Mouse (Mus musculus) c-Kit-positive CD71-positive TER-119-positive erythroid progenitor cells, embryonic 14.5 days (primary cell): ENCODE measurements around the gene Gm26741.
"Not testable (repeated sequence)": the region's sequence is repeated elsewhere in the genome, so short reads cannot be mapped to it uniquely, and the experiment has no call there.

ENCODE experiments used
- DNase-seq: peaks from one replicate; pipeline ENCODE4 v3.0.0-alpha.2; 2013; ENCODE audit warnings: low spot score

Gm26741 gene

DNA sequence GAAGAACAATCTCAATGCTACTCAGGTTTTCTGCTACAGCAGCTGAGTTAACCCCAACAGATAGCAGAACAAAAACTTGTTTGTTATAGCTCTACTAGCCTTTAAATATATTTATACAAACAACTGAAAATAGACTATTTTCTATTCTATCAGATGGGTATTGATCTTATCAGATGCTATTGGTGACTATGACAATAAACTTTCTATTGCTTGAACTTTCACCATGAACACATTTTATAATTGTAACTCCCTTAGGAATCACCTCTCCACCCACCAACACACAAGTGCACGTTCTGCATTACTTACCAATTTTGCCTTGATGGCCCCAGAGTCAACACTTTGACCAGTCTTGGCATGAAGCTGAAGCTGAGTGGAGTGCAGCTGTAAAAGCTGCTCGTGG is at the start of gene Gm26741:
Gene Gm26741, plus strand, starts transcription at position 301 of the 400 bp plus-strand sequence.
- no peak for DNase-seq

GRCm38 (mm10) chr10:52309196-52309595 is 49.4 kb upstream of the Gm26741 start:
- no peak for DNase-seq

DNA sequence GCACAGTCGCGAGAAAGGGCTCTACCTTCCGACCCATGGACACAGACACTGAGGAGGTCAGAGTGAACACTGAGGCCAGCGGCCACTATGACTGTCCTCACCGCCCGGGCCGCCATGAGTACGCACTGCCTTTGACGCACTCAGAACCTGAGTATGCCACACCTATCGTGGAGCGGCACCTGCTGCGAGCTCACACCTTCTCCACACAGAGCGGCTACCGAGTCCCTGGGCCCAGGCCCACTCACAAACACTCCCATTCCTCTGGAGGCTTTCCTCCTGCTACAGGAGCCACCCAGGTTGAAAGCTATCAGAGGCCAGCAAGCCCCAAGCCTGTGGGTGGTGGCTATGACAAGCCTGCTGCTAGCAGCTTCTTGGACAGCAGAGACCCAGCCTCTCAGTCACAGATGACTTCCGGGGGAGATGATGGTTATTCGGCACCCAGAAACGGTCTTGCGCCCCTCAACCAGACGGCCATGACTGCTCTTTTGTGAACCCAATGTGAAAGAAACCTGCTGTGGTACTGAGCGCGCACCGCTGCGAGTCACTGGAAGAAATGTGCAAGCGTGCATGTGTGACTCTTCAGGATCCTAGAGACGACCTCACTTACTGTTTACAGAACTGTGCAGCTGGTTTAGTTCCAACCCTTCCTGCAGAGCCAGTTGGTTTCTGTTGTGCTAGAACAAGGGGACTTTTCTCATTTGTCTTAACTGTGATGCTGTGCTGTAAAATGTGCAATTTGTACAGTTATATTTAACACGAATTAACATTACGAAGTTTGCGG is 38.9 kb upstream of the Gm26741 start:
- DNase-seq = no peak

DNA sequence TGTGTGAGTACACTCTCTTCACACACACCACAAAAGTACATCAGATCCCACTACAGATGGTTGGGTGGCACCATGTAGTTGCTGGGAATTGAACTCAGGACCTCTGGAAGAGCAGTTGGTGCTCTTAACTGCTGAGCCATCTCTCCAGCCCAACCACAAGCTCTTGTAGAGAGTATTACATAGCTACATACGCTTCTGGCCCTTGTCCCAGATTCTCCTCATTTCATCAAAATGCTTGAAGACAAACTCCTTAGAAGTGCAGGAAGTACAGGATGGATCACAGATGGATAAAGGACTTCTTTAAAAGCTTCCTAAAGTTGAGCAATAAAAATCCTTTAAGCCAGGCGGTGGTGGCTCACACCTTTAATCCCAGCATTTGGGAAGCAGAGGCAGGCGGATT is 36.6 kb upstream of the Gm26741 start:
- DNase-seq = no peak

DNA sequence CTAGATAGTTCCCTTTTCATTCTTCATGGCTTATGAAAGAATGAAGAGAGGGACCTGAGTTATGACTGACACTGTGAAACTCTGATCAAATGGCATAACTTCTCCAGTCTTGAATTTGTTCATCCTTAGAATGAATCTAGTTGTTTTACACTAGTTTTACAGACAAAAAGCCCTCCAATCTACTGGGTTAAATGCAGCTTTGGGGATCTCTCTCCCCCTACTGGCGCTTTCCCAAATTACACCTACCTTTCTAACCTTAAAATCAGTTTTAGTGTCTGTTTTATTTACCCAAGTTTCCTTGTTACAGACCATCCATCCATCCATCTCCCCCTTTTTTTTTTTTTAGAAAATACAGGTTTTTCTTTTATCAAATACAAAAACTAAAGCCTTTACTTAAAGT is 27.6 kb upstream of the Gm26741 start:
- peak; percentile 29 for DNase-seq

GRCm38 (mm10) chr10:52343324-52343723 is 15.2 kb upstream of the Gm26741 start:
- not testable (repeated sequence) for DNase-seq

GRCm38 (mm10) chr10:52353184-52353583 is 5.4 kb upstream of the Gm26741 start:
- no peak for DNase-seq

- DNase-seq = no peak
Measured at GRCm38 (mm10) chr10:52360241-52360735, 1.7 kb downstream of the Gm26741 start.

GRCm38 (mm10) chr10:52360862-52361609 is 2.5 kb downstream of the Gm26741 start:
- no peak for DNase-seq

- no peak for DNase-seq
Measured at GRCm38 (mm10) chr10:52368376-52368775, 9.8 kb downstream of the Gm26741 start.

DNA sequence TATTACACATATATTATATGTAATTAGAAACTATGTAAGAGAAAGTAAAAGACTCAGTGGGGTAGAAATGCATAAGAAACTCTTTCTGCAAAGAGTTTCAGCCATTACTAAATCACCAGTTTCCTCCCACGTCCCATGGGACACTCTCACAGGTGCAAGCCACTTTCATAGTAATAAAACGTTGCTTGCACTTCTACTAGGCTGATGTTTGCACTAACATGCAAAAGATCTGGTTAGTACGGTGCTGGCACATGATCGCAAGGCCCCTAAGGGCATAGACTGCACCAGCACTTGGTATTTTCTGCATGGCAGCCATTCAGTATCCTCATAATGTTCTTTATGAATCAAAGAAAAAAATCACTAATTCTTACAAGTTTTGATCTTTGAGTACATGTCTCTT is 15.3 kb downstream of the Gm26741 start:
- no peak for DNase-seq

- DNase-seq = no peak
Measured at GRCm38 (mm10) chr10:52374651-52375050, 16.1 kb downstream of the Gm26741 start.

- no peak for DNase-seq
Measured at GRCm38 (mm10) chr10:52376422-52376821, 17.9 kb downstream of the Gm26741 start.

DNA sequence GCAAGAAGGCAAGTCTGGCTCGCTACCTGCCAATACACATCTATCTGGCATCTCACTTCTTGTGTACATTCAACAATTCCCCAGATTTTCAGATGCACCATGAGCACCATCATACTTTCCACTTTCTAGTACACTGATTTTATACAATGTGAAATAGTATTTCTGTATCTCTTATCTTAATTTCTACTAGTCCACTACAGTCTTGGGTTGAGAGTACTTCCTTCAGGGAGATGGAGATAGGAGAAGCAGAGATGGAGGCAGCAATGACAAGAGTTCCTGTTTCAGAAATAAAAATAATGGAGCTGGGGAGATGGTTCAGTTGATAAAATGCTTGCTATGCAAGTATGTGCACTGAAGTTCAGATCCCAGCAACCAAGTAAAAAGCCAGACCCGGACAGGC is 19.2 kb downstream of the Gm26741 start:
- no peak for DNase-seq

- peak; percentile 37 for DNase-seq
Measured at GRCm38 (mm10) chr10:52381321-52381801, 22.8 kb downstream of the Gm26741 start.

DNA sequence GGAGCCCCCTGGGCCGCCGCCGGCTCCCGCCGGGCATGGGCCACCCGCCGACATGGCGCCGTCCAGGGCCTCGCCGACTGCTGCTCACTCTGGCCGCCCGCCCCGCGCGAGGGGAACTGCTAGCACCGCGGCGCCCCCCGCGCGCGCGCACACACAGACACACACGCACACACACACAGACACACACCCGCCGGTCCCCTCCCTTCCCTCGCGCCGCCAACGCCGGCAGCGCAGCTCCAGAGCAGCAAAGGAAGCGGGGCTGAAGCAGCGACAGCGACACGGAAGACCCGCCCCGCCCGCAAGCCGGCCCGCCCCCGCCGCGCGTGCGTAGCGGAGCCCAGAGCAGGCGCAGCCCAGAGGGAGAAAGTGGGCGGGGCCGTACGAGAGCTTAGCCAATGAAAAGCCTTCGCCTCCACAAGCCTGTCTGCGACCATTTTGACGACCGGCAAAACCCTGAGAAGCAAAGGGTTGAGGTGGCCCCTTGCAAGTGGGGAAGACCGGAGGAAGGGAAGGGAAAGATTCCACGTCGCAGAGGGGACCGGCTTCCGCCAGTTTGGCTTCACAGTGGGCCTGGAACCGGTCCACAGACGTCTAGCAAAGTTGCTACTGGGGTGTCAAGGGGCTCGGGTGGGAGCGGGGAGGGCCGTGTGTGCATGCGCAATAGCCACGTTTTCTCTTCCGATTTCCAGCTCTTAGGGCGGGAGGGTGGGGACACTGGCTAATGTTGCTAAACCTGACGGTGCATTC is 23.5 kb downstream of the Gm26741 start, which contains the start of gene Gopc:
Gene Gopc, minus strand, starts transcription at position 280 of the 747 bp plus-strand sequence.
- DNase-seq = peak; percentile 98

DNA sequence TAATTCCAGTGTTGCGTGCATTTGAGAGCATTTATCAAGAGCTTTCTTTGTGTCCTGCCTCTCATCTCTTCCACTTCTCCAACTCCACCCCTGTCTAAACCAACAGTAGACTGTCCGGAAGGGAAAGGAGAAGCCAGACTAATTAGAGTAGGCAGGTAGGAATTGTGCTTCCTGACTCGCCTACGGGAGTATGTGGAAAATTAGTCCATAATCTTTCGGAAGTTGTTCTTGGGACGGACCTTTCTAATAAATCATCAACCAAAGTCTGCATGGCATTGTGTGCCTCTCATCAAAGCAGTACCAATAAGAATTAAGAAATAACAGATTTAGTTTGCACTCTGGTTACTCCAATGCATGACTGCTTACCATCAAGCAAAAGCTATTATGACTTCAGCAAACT is 24.5 kb downstream of the Gm26741 start:
- no peak for DNase-seq

DNA sequence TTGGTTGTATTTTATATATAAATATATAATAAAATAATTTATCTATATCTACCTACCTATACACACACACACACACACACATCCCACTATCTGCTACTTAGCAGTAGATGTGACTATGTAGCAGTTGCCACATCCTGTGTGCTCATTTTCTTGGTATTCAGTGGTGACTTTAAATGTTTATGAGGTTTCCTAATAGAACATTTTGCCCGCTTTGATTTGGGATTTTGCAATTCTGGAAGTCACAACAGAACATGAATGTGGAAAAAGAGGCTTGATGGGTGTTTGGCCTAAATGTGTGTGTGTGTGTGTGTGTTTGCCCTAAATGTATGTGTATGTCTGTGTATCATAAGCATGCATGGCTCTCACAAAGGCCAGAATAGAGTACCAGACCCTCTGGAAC is 25.0 kb downstream of the Gm26741 start:
- no peak for DNase-seq

DNA sequence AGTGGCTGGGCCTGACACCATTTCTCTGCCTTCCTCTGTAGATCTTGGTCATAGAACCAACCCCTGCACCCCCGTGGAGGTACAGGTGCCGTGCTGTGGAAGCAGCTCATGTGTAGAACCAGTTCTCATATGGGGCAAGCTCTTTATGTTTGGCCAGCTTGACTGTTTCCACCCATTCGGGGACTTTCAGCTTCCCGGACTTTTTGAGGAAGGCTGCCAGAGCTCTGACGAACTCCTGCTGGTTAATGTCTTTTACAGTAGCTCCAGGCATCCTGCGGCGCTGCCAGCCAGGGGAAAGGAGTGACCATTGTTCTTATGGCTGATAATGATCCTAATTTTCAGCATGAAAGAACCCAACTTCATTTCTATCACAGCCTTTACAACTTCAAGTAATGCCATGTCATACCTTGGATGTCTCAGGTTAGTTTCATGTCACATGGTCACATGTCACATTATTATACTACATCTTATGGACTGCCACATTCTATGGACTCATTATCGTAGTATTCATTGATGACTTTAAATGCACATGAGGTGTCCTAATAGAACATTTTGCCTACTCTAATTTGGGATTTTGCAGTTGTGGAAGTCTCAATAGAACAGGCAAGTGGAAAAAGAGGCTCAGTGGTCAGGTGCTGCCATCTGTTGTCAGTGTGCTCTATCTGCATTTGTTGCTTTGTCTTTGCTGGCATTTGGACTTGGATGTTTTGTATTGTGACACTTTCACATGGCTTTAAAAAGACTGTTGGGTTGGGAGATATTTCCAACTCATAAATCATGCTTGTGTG is 26.4 kb downstream of the Gm26741 start:
- DNase-seq = peak; percentile 46

GRCm38 (mm10) chr10:52387192-52387591 is 28.6 kb downstream of the Gm26741 start:
- DNase-seq = no peak

DNA sequence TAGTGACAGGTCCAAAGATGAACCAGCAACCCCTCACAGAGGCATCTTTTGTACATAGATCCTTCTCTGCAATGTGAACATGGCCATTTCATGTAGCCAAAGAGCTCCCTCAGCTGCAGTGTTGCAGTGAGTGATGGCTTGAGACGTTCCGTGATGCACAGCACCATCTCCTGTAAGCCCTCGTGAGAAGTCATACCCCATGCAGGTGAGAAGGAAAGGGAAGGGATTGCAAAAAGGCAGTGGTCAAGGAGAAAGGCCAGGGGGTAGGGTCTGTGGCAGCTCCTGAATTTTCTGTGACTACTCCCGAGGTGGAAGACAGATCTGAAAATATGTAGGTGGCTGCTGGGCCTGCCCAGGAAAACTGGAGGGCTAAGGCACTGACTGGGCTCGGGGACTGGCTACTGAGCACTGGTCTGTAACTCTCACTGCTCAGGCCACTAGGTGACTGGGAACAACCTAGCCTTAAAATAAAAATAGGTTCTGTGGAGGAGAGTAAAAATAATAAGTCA is 30.4 kb downstream of the Gm26741 start, which contains the start of gene Nepn:
Gene Nepn, plus strand, starts transcription at position 51 of the 509 bp plus-strand sequence.
- no peak for DNase-seq
